Mouse (Mus musculus) adrenal gland, adult 2 months (tissue): ENCODE data around the gene Sympk. TPM values are rescaled to one million over a fixed set of nuclear protein-coding genes. Genes with fewer than 3 reads are reported as not detected.

Experiments
- DNase-seq: peaks from one replicate; pipeline ENCODE4 v3.0.0; 2021
- polyA plus RNA-seq: library from polyadenylated mRNA; depleted of rRNA; stranded (reverse); fragments of >200 nt; gene quantifications from 2 replicates; pipeline ENCODE4 v1.2.3, GENCODE M21; 2012
- total RNA-seq, 2 experiments: library from RNA; stranded (reverse); gene quantifications; 2 replicates each; pipeline ENCODE4 v1.2.3; 2021

Gene Sympk
- total and polyA plus RNA-seq, 3 experiments, result 94.4 to 159 (median 103) TPM

GRCm38 (mm10) chr7:19007026-19007977 is 16.9 kb upstream of the Sympk start:
- no peak for DNase-seq

- peak; percentile 60 for DNase-seq
Measured at GRCm38 (mm10) chr7:19010581-19010980, 13.6 kb upstream of the Sympk start.

- peak; percentile 66 for DNase-seq
Measured at GRCm38 (mm10) chr7:19012025-19012621, 12.1 kb upstream of the Sympk start.

- DNase-seq, result no peak
Measured at GRCm38 (mm10) chr7:19012882-19013281, 11.3 kb upstream of the Sympk start.

GRCm38 (mm10) chr7:19014452-19014851 is 9.7 kb upstream of the Sympk start:
- DNase-seq, result no peak

- DNase-seq, result no peak
Measured at GRCm38 (mm10) chr7:19016042-19016441, 8.1 kb upstream of the Sympk start.

- no peak for DNase-seq
Measured at GRCm38 (mm10) chr7:19017909-19018308, 6.3 kb upstream of the Sympk start.

GRCm38 (mm10) chr7:19021048-19021447 is 3.1 kb upstream of the Sympk start:
- no peak for DNase-seq

- DNase-seq, result no peak
Measured at GRCm38 (mm10) chr7:19022189-19022958, 1.8 kb upstream of the Sympk start.

GRCm38 (mm10) chr7:19023357-19023814 is 791 bp upstream of the Sympk start, which contains the start of gene Foxa3:
Gene Foxa3 (minus strand): TSS chr7:19023538.
- DNase-seq, result peak; percentile 66

GRCm38 (mm10) chr7:19024581-19025255 is 541 bp downstream of the Sympk start:
- DNase-seq, result no peak

- DNase-seq, result no peak
Measured at GRCm38 (mm10) chr7:19028067-19028466, 3.9 kb downstream of the Sympk start.

- peak; percentile 64 for DNase-seq
Measured at GRCm38 (mm10) chr7:19029084-19029653, 5.0 kb downstream of the Sympk start.

- DNase-seq, result no peak
Measured at GRCm38 (mm10) chr7:19031641-19032040, 7.5 kb downstream of the Sympk start.

GRCm38 (mm10) chr7:19044616-19045015 is 20.4 kb downstream of the Sympk start:
- peak; percentile 68 for DNase-seq

- peak; percentile 89 for DNase-seq
Measured at GRCm38 (mm10) chr7:19046286-19047069, 22.3 kb downstream of the Sympk start.

- no peak for DNase-seq
Measured at GRCm38 (mm10) chr7:19048006-19048527, 23.9 kb downstream of the Sympk start.

- no peak for DNase-seq
Measured at GRCm38 (mm10) chr7:19049252-19049651, 25.1 kb downstream of the Sympk start.

- no peak for DNase-seq
Measured at GRCm38 (mm10) chr7:19050172-19050571, 26.0 kb downstream of the Sympk start.

- no peak for DNase-seq
Measured at GRCm38 (mm10) chr7:19051161-19051560, 27.0 kb downstream of the Sympk start.
